Mouse (Mus musculus): ENCODE data around the gene Dtx1. TPM values are rescaled to one million over a fixed set of nuclear protein-coding genes. Genes with fewer than 3 reads are reported as not detected.

Dtx1 gene
- total and polyA plus RNA-seq, 2 experiments from 2014 or later = 65.2 to 193 TPM

GRCm38 (mm10) chr5:120706541-120706940 lies 5.2 kb downstream of the Dtx1 start:
- Histone ChIP-seq H3K36me3 (ENCODE audit: insufficient read depth) (no peaks in the 10 kb centered on the region; the same call in 1 of the 2 replicates), H3K27ac (ENCODE audit: low read depth, low read length) (0 out of 2 replicates have a peak overlapping the region, but pooled peaks have one; percentile 9), H3K9ac (peak overlapping the region; percentile 22; the same call in 1 of the 2 replicates), H3K27me3 (ENCODE audit: insufficient read depth, low read length) (no peaks in the 10 kb centered on the region), H3K4me1 (ENCODE audit: insufficient read depth) (peaks cover 30% of the 10 kb centered on the region), H3K9me3 (ENCODE audit: low read length) (no peaks in the 10 kb centered on the region), H3K4me2 (ENCODE audit: low read depth) (peak overlapping the region; percentile 89), H3K4me3 (ENCODE audit: low read depth, low read length) (peak overlapping the region; percentile 18)
- WGBS = 4% methylated on average over 16 of the region's 16 CpGs
- ATAC-seq (no peak), DNase-seq (peak; percentile 22)
- no peak for TF ChIP-seq CTCF (IDR thresholded peaks at IDR 0.05; ENCODE audit: low read depth)

DNA sequence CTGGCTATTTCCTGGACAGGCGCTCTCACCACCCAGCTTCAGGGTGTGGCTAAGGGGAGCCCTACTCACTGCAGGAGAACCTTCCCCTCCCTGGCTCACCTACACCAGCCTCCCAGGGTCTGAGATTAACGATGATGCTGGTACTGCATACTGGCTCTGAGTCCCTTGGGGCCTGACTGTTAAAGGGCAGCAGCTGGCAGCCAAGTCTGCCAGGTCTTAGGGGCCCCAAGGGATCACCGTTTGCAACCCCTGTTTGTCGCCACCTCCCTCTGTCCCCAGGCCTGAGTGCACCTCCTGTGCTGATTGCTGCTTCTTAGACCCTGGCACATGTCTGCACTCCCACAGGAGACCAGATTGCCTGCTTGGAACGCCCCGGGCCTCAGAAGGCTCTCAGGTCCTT lies 7.3 kb downstream of the Dtx1 start:
- H3K27ac ChIP-seq (ENCODE audit: low read depth, low read length) = no peak overlapping the region
- H3K27me3 ChIP-seq (ENCODE audit: insufficient read depth, low read length) = no peaks in the 10 kb centered on the region
- no peak overlapping the region for H3K4me3 ChIP-seq (ENCODE audit: low read depth, low read length)
- no peak for DNase-seq
- peaks cover 21% of the 10 kb centered on the region for H3K4me1 ChIP-seq (ENCODE audit: insufficient read depth)
- no peaks in the 10 kb centered on the region for H3K9me3 ChIP-seq (ENCODE audit: low read length)
- TF ChIP-seq CTCF (IDR thresholded peaks at IDR 0.05; ENCODE audit: low read depth) = no peak
- peaks cover 7% of the 10 kb centered on the region; the same call in 1 of the 2 replicates for H3K36me3 ChIP-seq (ENCODE audit: insufficient read depth)
- H3K4me2 ChIP-seq (ENCODE audit: low read depth) = no peak overlapping the region
- WGBS = 51% methylated on average over 6 of the region's 6 CpGs
- no peak overlapping the region for H3K9ac ChIP-seq
- no peak for ATAC-seq

- no peak overlapping the region for H3K4me3 ChIP-seq (ENCODE audit: low read depth, low read length)
- no peak overlapping the region for H3K4me2 ChIP-seq (ENCODE audit: low read depth)
- H3K9me3 ChIP-seq (ENCODE audit: low read length) = no peaks in the 10 kb centered on the region
- H3K27me3 ChIP-seq (ENCODE audit: insufficient read depth, low read length) = no peaks in the 10 kb centered on the region
- DNase-seq = no peak
- no peak overlapping the region for H3K9ac ChIP-seq
- no peak for ATAC-seq
- H3K27ac ChIP-seq (ENCODE audit: low read depth, low read length) = no peak overlapping the region
- no peak for TF ChIP-seq CTCF (IDR thresholded peaks at IDR 0.05; ENCODE audit: low read depth)
- peaks cover 16% of the 10 kb centered on the region for H3K4me1 ChIP-seq (ENCODE audit: insufficient read depth)
- WGBS = 85% methylated on average over 3 of the region's 3 CpGs
- H3K36me3 ChIP-seq (ENCODE audit: insufficient read depth) = peaks cover 7% of the 10 kb centered on the region; the same call in 1 of the 2 replicates
Observed at GRCm38 (mm10) chr5:120703660-120704059, 8.1 kb downstream of the Dtx1 start.

- Histone ChIP-seq H3K4me3 (ENCODE audit: low read depth, low read length) (no peak overlapping the region), H3K9ac (no peak overlapping the region), H3K4me1 (ENCODE audit: insufficient read depth) (peaks cover 10% of the 10 kb centered on the region), H3K9me3 (ENCODE audit: low read length) (no peaks in the 10 kb centered on the region), H3K4me2 (ENCODE audit: low read depth) (no peak overlapping the region), H3K27ac (ENCODE audit: low read depth, low read length) (no peak overlapping the region), H3K36me3 (ENCODE audit: insufficient read depth) (peaks cover 7% of the 10 kb centered on the region; the same call in 1 of the 2 replicates), H3K27me3 (ENCODE audit: insufficient read depth, low read length) (no peaks in the 10 kb centered on the region)
- DNase-seq = no peak
- TF ChIP-seq CTCF (IDR thresholded peaks at IDR 0.05; ENCODE audit: low read depth) = no peak
- no peak for ATAC-seq
- WGBS = 53% methylated on average over 2 of the region's 2 CpGs
Observed at GRCm38 (mm10) chr5:120702969-120703368, 8.8 kb downstream of the Dtx1 start.

GRCm38 (mm10) chr5:120702421-120702820 lies 9.3 kb downstream of the Dtx1 start:
- 63% methylated on average over 4 of the region's 4 CpGs for WGBS
- peaks cover 5% of the 10 kb centered on the region for H3K4me1 ChIP-seq (ENCODE audit: insufficient read depth)

GRCm38 (mm10) chr5:120700996-120701790 lies 10.5 kb downstream of the Dtx1 start:
- DNase-seq = no peak
- Histone ChIP-seq H3K9ac (no peak overlapping the region), H3K27ac (ENCODE audit: low read depth, low read length) (no peak overlapping the region), H3K4me3 (ENCODE audit: low read depth, low read length) (no peak overlapping the region), H3K36me3 (ENCODE audit: insufficient read depth) (0 out of 2 replicates have a peak, but pooled peaks cover 7% of the 10 kb centered on the region), H3K9me3 (ENCODE audit: low read length) (no peaks in the 10 kb centered on the region), H3K4me2 (ENCODE audit: low read depth) (no peak overlapping the region), H3K27me3 (ENCODE audit: insufficient read depth, low read length) (no peaks in the 10 kb centered on the region), H3K4me1 (ENCODE audit: insufficient read depth) (no peaks in the 10 kb centered on the region)
- no peak for TF ChIP-seq CTCF (IDR thresholded peaks at IDR 0.05; ENCODE audit: low read depth)
- 60% methylated on average over 11 of the region's 11 CpGs for WGBS
- ATAC-seq = no peak

More at GRCm38 (mm10) chr5:120702421-120702820, 9.3 kb downstream of the Dtx1 start:
- Histone ChIP-seq H3K9me3 (ENCODE audit: low read length) (no peaks in the 10 kb centered on the region), H3K4me3 (ENCODE audit: low read depth, low read length) (no peak overlapping the region), H3K27me3 (ENCODE audit: insufficient read depth, low read length) (no peaks in the 10 kb centered on the region), H3K27ac (ENCODE audit: low read depth, low read length) (no peak overlapping the region), H3K9ac (no peak overlapping the region), H3K36me3 (ENCODE audit: insufficient read depth) (peaks cover 7% of the 10 kb centered on the region; the same call in 1 of the 2 replicates), H3K4me2 (ENCODE audit: low read depth) (no peak overlapping the region)
- no peak for ATAC-seq
- DNase-seq = no peak
- TF ChIP-seq CTCF (IDR thresholded peaks at IDR 0.05; ENCODE audit: low read depth) = no peak

DNA sequence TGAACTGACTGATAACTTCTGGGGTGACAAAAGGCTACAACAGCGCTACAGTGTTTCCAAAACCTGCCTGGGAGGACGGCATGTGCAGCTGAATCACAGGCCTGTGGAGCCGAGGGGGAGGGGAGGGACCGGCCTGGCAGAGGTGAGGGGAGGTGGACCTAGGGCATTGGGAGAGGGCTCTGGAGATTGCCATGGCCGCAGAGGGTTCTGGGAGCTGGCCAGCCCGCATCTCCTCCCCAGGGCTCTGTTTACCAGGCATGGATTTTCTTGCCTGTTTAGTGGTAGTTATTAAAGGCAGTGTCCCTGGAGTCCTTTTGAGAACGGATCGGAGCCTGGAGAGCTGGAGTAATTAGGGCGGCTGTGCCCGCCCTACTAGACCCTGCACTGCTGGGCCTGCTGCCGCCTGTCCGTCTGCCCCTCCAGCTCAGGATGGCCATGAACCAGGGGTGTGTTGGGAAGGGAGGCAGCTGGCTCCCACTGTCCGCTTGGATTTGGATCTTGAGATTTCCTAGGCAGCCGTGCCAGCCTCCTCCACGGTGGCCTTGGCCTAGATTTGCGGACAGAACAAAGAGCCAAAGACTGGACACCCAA lies 12.8 kb downstream of the Dtx1 start:
- ATAC-seq = peak; percentile 63
- TF ChIP-seq CTCF (IDR thresholded peaks at IDR 0.05; ENCODE audit: low read depth) = no peak
- DNase-seq = peak; percentile 33
- Histone ChIP-seq H3K36me3 (ENCODE audit: insufficient read depth) (peaks cover 18% of the 10 kb centered on the region), H3K9ac (no peak overlapping the region), H3K27ac (ENCODE audit: low read depth, low read length) (peak overlapping the region; percentile 36; the same call in 1 of the 2 replicates), H3K27me3 (ENCODE audit: insufficient read depth, low read length) (no peaks in the 10 kb centered on the region; the same call in 1 of the 2 replicates), H3K4me1 (ENCODE audit: insufficient read depth) (no peaks in the 10 kb centered on the region), H3K9me3 (ENCODE audit: low read length) (no peaks in the 10 kb centered on the region), H3K4me2 (ENCODE audit: low read depth) (no peak overlapping the region), H3K4me3 (ENCODE audit: low read depth, low read length) (no peak overlapping the region)
- 23% methylated on average over 16 of the region's 16 CpGs for whole genome bisulfite sequencing

Data from forebrain, postnatal 0 days (tissue).